Mouse (Mus musculus) 3T3-L1 (cell line): ENCODE data around the gene Cops8.

Experiments used
- DNase-seq: peaks from one replicate; pipeline ENCODE4 v3.0.0-alpha.2; 2015; ENCODE audit warnings: low read depth, low spot score

Gene Cops8

GRCm38 (mm10) chr1:90602759-90603560 lies at the start of gene Cops8:
Gene Cops8 (plus strand): TSS chr1:90602981.
- DNase-seq = peak; percentile 98

DNA sequence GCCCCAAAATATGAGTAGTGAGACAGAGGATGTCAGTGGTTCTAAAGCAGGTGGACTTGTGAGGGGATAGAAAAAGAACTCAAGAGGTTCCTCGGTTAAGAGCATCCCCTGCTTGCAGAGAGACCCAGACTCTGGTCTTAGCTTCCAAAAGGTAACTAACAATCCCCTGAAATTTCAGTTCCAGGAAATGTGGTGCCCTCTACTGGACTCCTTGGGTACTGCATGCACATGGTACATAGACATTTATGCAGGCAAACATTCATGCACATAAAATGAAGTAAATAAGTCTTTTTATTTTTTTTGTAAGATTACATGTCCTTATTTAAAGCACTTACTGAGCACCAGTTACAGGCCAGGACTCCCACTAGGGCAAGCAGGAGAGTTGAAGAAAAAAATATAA lies 45.6 kb upstream of the Cops8 start:
- peak; percentile 29 for DNase-seq

GRCm38 (mm10) chr1:90560942-90561726 lies 41.6 kb upstream of the Cops8 start:
- no peak for DNase-seq

DNA sequence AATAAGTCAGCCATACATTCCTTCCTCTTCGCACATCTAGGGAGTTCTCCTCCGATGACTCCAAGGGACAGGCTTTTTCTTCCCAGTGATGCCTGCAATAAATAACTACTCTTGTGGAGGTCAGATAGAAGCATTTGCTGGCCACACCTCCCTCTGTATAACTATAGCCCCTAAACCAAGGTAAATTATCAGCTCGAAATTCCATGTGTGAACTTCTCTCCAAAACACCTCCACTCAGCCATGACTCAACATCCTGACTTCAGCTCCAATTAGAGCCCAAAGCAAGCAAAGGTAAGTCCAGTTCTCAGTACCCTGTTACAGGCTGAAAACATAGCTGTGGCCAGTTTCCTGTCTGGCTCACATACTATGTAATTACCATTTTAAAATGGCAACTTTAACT lies 38.8 kb upstream of the Cops8 start:
- DNase-seq = no peak

GRCm38 (mm10) chr1:90566664-90567440 lies 35.9 kb upstream of the Cops8 start:
- no peak for DNase-seq

DNA sequence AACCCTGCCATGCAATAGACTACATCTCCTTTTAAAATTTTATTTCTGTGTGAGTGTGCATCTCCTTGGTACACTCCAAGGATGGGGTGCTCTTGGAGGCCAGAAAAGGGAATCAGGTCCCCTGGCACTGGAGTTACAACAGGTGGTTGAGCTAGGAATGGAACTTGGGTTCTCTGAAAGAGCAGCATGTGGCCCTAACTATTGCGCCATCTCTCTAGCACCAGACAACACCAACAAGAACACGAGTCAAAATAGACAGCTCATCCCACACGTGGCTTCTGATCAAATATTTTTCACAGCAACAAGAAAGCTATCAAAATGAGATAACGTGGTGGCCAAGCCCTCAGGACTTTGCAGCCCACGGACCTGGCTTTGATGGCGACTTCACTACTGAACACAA lies 28.9 kb upstream of the Cops8 start:
- no peak for DNase-seq

DNA sequence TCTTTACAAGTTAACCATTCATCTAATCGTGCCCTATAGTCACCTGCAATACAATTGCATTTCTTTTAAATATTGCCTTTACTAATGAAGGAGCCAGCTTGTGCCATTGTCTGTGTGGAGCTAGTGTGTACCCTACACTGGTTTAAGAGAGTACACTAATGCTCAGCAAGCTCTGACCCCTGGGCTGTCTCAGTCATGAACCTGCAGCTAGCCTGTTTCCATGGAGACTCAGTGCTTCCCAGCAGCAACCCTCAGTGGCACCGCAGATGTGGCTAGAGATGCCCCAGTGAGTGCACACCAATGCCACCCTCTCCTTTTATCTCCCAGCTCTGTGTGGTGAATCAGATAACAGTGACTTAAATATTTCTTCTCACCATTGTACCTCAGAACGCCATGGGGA lies 27.9 kb upstream of the Cops8 start:
- DNase-seq = no peak

GRCm38 (mm10) chr1:90577417-90577816 lies 25.4 kb upstream of the Cops8 start:
- DNase-seq = no peak

GRCm38 (mm10) chr1:90582635-90583034 lies 20.1 kb upstream of the Cops8 start:
- no peak for DNase-seq

DNA sequence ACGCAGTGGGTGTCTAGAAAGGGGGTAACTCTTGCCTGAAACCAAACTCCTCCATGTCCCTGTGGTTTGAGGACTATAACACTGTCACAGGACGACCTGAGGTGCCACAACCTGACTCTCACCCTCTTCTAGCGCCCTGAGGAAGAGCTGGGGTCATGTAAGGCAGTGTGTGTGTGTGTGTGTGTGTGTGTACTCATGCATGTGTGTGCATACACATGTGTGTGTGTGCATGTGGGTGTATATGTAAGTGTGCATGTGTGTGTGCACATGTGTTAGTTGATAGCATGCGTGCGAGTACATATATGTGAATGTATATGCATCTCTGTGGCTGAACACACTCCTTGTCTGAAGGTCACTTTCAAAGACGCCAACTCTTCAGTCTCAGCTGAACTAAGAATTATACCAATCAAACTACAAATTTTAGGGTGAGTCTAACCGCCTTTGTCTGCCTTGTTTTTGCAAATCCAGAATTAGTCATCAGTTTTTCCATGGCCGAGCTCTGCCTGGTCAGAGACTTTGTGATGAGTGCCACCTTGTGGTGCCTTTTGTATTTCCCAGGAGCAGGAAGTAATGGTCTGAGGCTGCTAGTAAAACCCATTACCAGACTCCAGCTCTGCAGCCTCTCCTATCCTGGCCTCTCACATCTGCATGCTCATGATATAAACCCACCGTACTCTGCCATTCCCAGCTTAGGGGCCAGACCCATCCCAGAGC lies 14.6 kb upstream of the Cops8 start:
- DNase-seq = peak; percentile 95

DNA sequence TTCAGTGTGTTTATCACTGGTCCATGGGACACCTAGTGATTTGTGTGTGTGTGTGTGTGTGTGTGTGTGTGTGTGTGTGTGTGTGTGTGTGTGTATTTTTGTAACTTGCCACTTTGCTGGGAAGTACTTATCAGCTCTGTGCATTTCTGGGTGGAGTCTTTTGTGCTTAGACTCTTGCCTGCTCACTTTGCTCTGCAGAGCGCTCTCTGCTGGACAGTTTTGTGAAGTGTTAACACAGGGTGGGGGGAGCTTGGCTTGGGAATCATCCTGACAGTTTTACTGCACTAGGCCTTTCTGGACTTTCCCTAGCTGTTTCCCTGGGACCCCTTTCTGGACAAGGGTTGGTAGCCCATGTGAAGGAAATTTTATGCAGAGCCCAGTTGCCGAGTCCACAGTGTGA lies 12.0 kb upstream of the Cops8 start:
- peak; percentile 67 for DNase-seq

DNA sequence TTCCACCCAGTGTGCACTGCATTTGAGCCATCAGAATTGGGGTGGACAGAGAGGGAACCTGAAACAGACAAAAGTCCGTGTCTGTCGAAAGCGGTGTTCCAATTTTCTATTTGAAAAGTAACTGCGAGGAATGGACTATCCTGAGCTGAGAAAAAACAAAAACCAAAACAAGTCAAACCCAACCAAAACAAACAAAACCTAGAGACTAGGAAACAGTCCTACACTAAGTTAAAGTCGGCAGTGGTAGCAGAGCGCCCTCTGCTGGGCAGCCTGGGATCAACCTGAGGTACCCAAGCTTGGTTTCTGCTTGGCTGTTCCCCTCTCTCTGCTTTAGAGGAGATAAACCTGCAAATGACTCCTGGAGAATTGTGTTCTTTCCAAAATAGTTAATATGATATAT lies 10.0 kb upstream of the Cops8 start:
- DNase-seq = peak; percentile 82

- no peak for DNase-seq
These were observed 3.6 kb upstream of the Cops8 start for GRCm38 (mm10) chr1:90599226-90599625.

DNA sequence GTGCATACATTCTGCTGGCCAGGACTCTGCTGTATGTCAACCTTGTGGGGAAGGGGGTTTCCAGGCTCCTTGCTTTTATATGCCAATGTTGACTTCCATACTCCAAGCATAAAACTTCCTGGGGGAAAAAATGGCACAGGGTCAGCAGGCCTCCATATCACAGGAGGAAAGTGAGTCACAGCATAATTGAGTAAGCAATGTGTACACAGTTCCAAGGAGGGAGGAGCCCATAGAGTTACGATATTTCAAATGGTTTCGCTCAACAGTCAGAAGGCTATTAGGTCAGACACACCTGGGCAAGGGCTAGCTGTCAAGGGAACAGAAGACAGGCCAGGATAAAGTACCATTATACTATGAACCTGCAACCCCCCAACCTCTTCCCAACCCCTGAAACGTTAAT lies 1.7 kb upstream of the Cops8 start:
- peak; percentile 79 for DNase-seq

DNA sequence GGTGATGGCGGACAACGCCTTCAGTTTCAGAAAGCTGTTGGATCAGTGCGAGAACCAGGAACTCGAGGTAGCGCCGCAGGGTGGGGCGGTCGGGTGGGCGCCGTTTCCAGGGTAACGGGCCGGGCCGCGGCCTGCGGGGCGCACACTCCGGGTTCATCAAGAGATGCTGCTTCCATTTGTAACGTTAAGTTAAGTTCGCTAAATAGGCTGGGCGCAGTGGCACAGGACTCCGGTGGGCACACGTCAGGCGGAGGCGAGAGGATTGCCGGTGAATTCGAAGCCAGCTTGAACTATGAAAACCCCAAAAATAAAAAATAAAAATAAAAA lies 743 bp downstream of the Cops8 start:
- DNase-seq = no peak

- DNase-seq = no peak
These were observed 6.6 kb downstream of the Cops8 start for GRCm38 (mm10) chr1:90609363-90609762.

GRCm38 (mm10) chr1:90617258-90617657 lies 14.5 kb downstream of the Cops8 start:
- no peak for DNase-seq

DNA sequence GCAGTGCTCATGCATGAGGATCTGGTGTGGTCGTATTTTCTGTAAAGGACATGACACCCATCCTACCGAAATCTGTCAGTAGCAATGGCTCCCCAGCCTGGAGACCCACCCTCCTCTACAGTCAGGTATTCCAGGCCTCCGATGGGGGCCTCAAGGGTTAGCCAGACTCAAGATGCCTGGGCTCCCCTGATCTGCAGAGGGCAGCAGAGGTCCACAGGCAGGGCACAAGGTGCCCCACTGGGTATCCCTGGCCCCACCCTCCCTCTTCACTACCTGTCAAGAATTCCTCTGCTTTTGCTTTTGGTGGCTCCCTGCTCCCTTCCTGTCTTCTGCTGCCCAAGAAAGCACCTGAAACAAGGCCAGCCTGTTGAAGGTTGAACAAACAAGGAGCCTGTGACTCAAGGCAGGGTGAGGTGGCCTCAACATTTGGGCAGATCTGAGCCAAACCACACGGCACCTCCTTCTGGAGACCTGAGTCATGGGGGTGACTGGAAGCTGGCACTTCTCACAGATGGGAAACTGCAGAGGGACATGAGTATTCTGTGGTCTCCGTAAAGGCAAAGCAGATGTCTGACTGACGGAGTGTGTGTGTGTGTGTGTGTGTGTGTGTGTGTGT lies 30.7 kb downstream of the Cops8 start:
- peak; percentile 91 for DNase-seq

DNA sequence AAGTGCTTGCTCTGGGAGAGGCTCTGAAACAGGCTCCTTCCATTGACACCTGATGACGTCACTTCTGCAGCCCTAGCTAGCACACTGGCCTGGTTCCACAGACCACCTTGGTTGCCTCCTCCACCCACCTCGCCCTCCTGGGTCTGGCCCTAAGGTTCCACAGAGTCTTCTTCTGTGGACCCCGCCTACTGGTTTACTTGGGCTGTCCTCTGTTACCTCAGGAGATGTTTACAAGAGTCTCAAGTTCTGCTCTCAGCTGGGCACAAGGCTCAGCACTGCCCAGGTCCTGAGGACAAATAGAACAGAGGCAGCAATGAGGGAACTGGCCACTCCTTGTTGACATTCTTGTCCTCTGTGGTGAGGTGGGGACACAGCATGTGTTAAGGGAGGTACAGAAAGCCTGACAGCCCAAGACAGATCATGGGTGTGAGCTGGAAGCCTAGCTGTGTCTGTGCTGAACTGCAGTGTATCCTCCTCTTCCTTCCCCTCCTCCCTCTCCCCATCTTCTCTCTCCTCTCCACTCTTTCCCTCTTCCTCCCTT lies 31.5 kb downstream of the Cops8 start:
- DNase-seq = peak; percentile 38

GRCm38 (mm10) chr1:90638335-90638734 lies 35.6 kb downstream of the Cops8 start:
- DNase-seq = no peak
